Mouse (Mus musculus) olfactory bulb, adult 2 months (tissue): Measurements from ENCODE around the gene Tspan10.

ENCODE experiments used
- CTCF ChIP-seq: fragments of 200-500 bp; IDR thresholded peaks from 2 replicates; pipeline ENCODE4 v1.5.1; 2012; ENCODE audit warnings: low read depth, mild to moderate bottlenecking, low read length, moderate library complexity; ENCODE audit not compliant: insufficient read depth
- POLR2A ChIP-seq: fragments of 200-500 bp; IDR thresholded peaks from 2 replicates; pipeline ENCODE4 v1.6.1; 2012; ENCODE audit warnings: mild to moderate bottlenecking, low read depth, low read length, moderate library complexity; ENCODE audit not compliant: insufficient read depth

DNA sequence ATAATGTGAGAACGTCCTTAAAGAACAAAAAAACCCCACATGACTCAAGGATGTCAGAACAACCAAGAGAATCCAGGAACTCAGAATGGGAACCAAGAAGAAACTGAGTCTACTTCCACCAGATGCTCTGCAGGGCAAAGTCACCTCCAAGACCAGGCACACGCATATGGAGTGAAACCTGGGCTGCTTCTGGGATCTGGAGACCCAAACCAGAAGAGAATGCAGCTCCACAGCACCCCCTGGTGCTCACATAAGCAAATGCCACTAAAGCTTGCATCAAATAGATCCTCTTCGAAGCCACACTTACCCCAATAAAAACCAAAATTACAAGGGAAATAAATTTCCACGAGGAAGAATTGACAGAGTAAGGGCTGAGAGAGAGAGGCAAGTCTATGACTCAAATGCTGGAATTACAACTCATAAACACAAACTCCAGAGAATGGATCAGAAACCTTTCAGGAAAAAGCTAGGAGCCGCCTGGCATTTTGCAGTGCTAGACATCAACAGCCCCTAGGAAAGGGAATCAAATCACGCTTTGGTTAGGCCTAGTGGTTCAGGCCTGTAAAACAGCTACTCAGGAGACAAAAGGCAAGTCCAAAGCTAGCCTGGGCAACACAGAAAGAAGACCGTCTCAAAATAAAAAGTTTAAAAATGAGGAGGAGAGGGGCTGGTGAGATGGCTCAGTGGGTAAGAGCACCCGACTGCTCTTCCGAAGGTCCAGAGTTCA, 18.7 kb upstream of the Tspan10 start:
- TF ChIP-seq CTCF (0 out of 2 replicates have a peak, but pooled peaks have one; percentile 36), POLR2A (no peak)
